Mouse (Mus musculus) heart, adult 2 months (tissue): ENCODE data around the gene Xcr1. TPM values are rescaled to one million over a fixed set of nuclear protein-coding genes. Genes with fewer than 3 reads are reported as not detected.
A peak's percentile ranks its signal among the peaks of the same experiment; 100 is the strongest.

ENCODE experiments used
- DNase-seq, 2 experiments: peaks; one replicate each; pipeline ENCODE4 v3.0.0; 2021
- H3K27ac ChIP-seq: fragments of 200-600 bp; 2 replicates; pipeline ENCODE4 v1.8.1; 2022
- H3K27me3 ChIP-seq: fragments of 200-500 bp; 2 replicates; pipeline ENCODE4 v1.6.1; 2012; ENCODE audit warnings: mild to moderate bottlenecking, low read length, inconsistent platforms, mixed read lengths; ENCODE audit not compliant: control insufficient read depth, insufficient read depth
- H3K36me3 ChIP-seq: fragments of 200-500 bp; 2 replicates; pipeline ENCODE4 v1.6.1; 2012; ENCODE audit warnings: low read length, inconsistent platforms; ENCODE audit not compliant: control insufficient read depth, insufficient read depth
- H3K4me1 ChIP-seq: fragments of 200-500 bp; 2 replicates; pipeline ENCODE4 v1.6.1; 2011; ENCODE audit warnings: low read length; ENCODE audit not compliant: control insufficient read depth, insufficient read depth
- H3K4me3 ChIP-seq: fragments of 200-600 bp; 2 replicates; pipeline ENCODE4 v1.8.1; 2022
- H3K79me2 ChIP-seq: fragments of 200-500 bp; replicated peaks from 2 replicates; pipeline ENCODE4 v1.6.1; 2012; ENCODE audit warnings: mild to moderate bottlenecking, inconsistent platforms, low read length, moderate library complexity, mixed read lengths; ENCODE audit not compliant: control insufficient read depth, insufficient read depth
- H3K9ac ChIP-seq: fragments of 200-500 bp; 2 replicates; pipeline ENCODE4 v1.6.1; 2012; ENCODE audit warnings: low read depth, mild to moderate bottlenecking, control low read depth, inconsistent platforms, low read length, mixed read lengths
- CTCF ChIP-seq: fragments of 200-600 bp; IDR thresholded peaks from 2 replicates; pipeline ENCODE4 v1.8.1; 2022; ENCODE audit warnings: antibody characterized with exemption, mild to moderate bottlenecking, moderate library complexity
- EP300 ChIP-seq: fragments of 200-500 bp; IDR thresholded peaks from 2 replicates; pipeline ENCODE4 v1.6.1; 2011; ENCODE audit warnings: low read depth, low read length, control low read depth; ENCODE audit not compliant: insufficient read depth
- POLR2A ChIP-seq: fragments of 200-500 bp; IDR thresholded peaks from 2 replicates; pipeline ENCODE4 v1.6.1; 2011; ENCODE audit warnings: mild to moderate bottlenecking, low read depth, low read length, control low read depth; ENCODE audit not compliant: insufficient read depth
- WGBS: fragments of 180-500 bp; shearing (Covaris S2); methylation state at CpG from one replicate; pipeline ENCODE4 v1.1.7; 2018; 5-methylcytosine and 5-hydroxymethylcytosine counted together
- intact Hi-C: fragments of 180-260 bp; cut with DNase I; formaldehyde crosslinking; loops from one replicate; pipeline ENCODE4 v1.15.1; 2025
- polyA plus RNA-seq: library from polyadenylated mRNA; depleted of rRNA; stranded (reverse); fragments of >200 nt; gene quantifications from 2 replicates; pipeline ENCODE4 v1.2.3, GENCODE M21; 2012; rRNA removed
- total RNA-seq, 2 experiments: library from RNA; stranded (reverse); gene quantifications; 2 replicates each; pipeline ENCODE4 v1.2.3; 2021

Gene Xcr1
- total and polyA plus RNA-seq, 3 experiments, result 0.14 TPM; not detected in 2

DNA sequence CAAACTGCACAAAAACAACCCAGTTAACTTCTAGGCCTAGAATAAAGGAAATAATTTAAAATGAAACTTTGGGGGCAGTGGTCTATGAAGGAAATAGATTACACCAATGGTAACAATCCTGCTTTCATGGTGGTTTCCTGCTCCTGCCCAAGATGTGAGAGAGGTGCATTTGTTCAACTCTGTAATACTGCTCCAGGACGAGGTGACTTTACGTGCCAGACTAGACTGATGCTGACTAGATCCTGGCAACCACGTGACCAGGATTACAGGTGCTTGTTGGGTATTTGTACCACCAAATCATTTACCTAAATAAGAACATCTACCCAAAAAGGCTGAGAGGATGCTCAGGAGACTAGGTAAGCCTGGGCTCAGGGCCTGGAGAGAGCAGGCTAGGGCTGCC lies 50.0 kb downstream of the Xcr1 start:
- 90% methylated on average over 3 of the region's 3 CpGs for WGBS
- Histone ChIP-seq H3K79me2 (no peaks in the 10 kb centered on the region), H3K9ac (no peak overlapping the region), H3K27me3 (no peaks in the 10 kb centered on the region), H3K36me3 (peaks cover 47% of the 10 kb centered on the region), H3K4me3 (no peak overlapping the region), H3K4me1 (peaks cover 14% of the 10 kb centered on the region), H3K27ac (no peak overlapping the region)
- intact Hi-C loops, result no loop called here
- no peak for DNase-seq
- TF ChIP-seq CTCF, result no peak

DNA sequence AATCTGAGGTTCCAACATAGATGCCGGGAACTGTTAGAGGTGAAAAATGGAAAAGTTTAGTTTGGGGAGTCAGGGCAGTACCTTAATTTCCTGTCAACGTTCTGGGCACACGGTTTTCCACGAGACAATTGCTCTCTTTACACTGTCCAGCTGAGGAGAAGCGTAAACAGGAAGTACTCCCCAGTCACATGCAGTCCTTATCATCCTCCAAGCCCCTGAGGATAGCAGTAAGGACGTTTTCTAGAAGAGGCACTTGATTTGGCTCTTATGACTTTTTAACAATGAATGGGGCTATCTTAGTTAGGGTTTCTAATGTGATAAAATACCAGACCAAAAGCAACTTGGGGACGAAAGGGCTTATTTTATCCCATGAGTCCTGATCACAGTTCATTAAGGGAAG lies 53.2 kb downstream of the Xcr1 start:
- Histone ChIP-seq H3K4me1 (peaks cover 8% of the 10 kb centered on the region), H3K9ac (no peak overlapping the region), H3K27ac (peak overlapping the region; percentile 39), H3K4me3 (no peak overlapping the region), H3K79me2 (no peaks in the 10 kb centered on the region), H3K36me3 (peaks cover 36% of the 10 kb centered on the region), H3K27me3 (no peaks in the 10 kb centered on the region)
- no peak for TF ChIP-seq EP300
- no peak for TF ChIP-seq CTCF
- no peak for TF ChIP-seq POLR2A
- intact Hi-C loops, result no loop called here
- WGBS, result 24% methylated on average over 7 of the region's 7 CpGs
- DNase-seq, result no peak

DNA sequence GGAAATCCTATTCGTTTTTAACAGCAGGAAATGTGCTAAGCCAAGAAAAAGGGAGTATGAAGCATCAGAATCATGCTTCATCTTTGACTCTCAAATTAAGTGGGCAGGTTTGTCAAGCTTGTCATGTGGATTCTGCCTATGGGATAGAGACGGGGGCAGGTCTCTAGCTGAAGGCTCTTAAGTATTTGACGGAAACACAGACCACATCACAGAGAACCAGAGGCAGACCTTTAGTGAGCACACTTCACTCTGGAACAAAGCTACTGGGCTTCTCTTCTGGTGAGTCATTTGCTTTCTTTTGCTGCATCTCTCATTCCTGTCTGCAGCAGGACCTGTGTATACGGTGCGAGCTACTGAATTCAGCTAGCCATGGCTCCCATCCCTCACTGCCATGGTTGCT lies 55.6 kb downstream of the Xcr1 start, which contains the start of gene Cxcr6:
TSS of gene Cxcr6 (plus strand) at position 209 of the 400 bp plus-strand sequence.
- TF ChIP-seq CTCF (no peak), POLR2A (no peak), EP300 (no peak)
- H3K27me3 ChIP-seq, result no peaks in the 10 kb centered on the region
- no peak for DNase-seq
- H3K9ac ChIP-seq, result no peak within 1 kb of the TSS
- WGBS, result 84% methylated on average over 5 of the region's 5 CpGs
- H3K79me2 ChIP-seq, result no peaks in the 10 kb centered on the region
- peaks cover 45% of the 10 kb centered on the region for H3K36me3 ChIP-seq
- no peak within 1 kb of the TSS for H3K27ac ChIP-seq
- peaks cover 13% of the 10 kb centered on the region for H3K4me1 ChIP-seq
- intact Hi-C loops, result no loop called here
- H3K4me3 ChIP-seq, result no peak within 1 kb of the TSS

DNA sequence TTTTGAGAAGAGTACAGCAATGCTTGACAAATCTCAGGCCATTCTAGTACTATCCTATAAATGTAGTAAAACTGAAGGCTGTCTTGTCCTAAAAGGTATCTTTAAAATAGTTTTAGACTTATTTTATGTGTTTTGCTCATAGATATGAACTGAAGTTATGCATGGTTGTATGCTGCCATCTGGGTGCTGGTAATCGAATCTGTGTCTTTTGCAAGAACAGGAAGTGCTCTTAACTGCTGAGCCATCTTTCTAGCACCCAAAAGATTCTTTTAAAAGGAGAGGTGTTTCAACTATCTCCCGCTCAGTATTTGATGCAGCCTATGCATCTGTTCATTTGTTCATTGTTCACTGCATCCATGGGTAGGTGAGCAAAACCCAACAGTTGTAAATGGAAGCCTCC lies 56.6 kb downstream of the Xcr1 start:
- no peak overlapping the region for H3K27ac ChIP-seq
- intact Hi-C loops, result no loop called here
- no peak overlapping the region for H3K4me3 ChIP-seq
- H3K4me1 ChIP-seq, result peaks cover 13% of the 10 kb centered on the region
- no peak for DNase-seq
- H3K27me3 ChIP-seq, result no peaks in the 10 kb centered on the region
- no peak for TF ChIP-seq EP300
- TF ChIP-seq CTCF, result no peak
- no peak for TF ChIP-seq POLR2A
- H3K36me3 ChIP-seq, result peaks cover 41% of the 10 kb centered on the region
- H3K9ac ChIP-seq, result no peak overlapping the region
- 84% methylated on average over 2 of the region's 2 CpGs for WGBS
- no peaks in the 10 kb centered on the region for H3K79me2 ChIP-seq

DNA sequence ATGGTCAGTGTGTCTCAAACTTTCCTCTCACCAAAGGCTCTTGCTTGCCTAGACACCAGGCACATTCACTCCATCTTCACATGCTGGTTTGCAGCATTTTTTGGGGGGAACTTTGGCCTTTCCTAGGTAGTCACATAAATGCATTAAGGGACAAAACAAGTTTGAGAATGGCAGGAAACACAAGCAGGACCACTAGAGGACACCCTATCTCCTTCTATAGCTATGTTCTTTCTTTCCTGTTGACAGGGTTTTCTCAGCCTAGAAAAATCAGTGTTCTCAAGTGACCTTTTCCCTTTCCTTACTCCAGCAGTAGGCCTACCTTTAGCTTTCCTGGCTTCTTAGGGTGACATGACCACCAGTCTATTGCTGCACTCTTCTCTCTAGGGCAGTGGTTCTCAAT lies 58.9 kb downstream of the Xcr1 start:
- DNase-seq, result no peak
- no peaks in the 10 kb centered on the region for H3K27me3 ChIP-seq
- H3K9ac ChIP-seq, result no peak overlapping the region
- intact Hi-C loops, result no loop called here
- H3K27ac ChIP-seq, result no peak overlapping the region
- TF ChIP-seq EP300 (no peak), CTCF (no peak), POLR2A (no peak)
- peaks cover 33% of the 10 kb centered on the region for H3K36me3 ChIP-seq
- no peak overlapping the region for H3K4me3 ChIP-seq
- no peaks in the 10 kb centered on the region for H3K79me2 ChIP-seq
- H3K4me1 ChIP-seq, result peaks cover 7% of the 10 kb centered on the region

DNA sequence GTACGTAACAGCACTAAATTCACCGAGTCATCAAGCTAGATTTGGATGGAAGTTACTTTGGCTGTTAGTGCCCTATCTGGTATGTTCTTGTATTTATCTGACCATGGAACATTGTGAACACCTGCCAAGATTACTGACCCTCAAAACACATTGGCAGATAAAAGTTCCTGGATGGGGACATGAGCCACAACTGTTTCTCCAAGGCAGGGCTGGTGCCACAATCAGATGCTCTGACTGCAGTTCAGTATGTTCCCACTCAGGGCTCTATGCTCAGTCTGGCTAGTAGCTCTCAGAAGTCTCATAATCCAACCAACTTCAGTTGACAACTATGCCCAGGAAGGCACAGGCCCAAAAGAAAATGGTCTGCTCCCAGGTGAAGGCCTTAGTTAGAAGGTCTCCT lies 59.4 kb downstream of the Xcr1 start:
- Histone ChIP-seq H3K9ac (no peak overlapping the region), H3K4me1 (peaks cover 7% of the 10 kb centered on the region), H3K27me3 (no peaks in the 10 kb centered on the region), H3K36me3 (peaks cover 33% of the 10 kb centered on the region), H3K4me3 (no peak overlapping the region), H3K79me2 (no peaks in the 10 kb centered on the region), H3K27ac (no peak overlapping the region)
- intact Hi-C loops, result no loop called here
- WGBS, result 69% methylated on average over 2 of the region's 2 CpGs
- DNase-seq, result no peak
- TF ChIP-seq CTCF (no peak), EP300 (0 out of 2 replicates have a peak, but pooled peaks have one; percentile 21)

Other genes with a start within 250 kb of the Xcr1 start
- gene Slc6a20b, start 229.5 kb downstream of the Xcr1 start, total RNA-seq, result not detected
- 0.02 TPM in 1 of 2 replicates, not detected in the other for gene Slc6a20b, start 229.5 kb downstream of the Xcr1 start, polyA plus RNA-seq
- under 1 TPM in 1 of 2 experiments, not detected in 1; 0.07 TPM for gene Ccr9, start 183.6 kb downstream of the Xcr1 start, total RNA-seq
- 0.20 and 0.21 TPM in 2 replicates for gene Ccr9, start 183.6 kb downstream of the Xcr1 start, polyA plus RNA-seq
- not detected for gene Slc6a20a, start 183.1 kb downstream of the Xcr1 start, total RNA-seq
- 0.31 TPM in 1 of 2 replicates, not detected in the other for gene Slc6a20a, start 183.1 kb downstream of the Xcr1 start, polyA plus RNA-seq
- gene Lztfl1, start 144.3 kb downstream of the Xcr1 start, total RNA-seq, result 10 to 100 TPM; 38.7 to 39.9 TPM
- gene Lztfl1, start 144.3 kb downstream of the Xcr1 start, polyA plus RNA-seq, result 5.6 and 12.5 TPM in 2 replicates
- gene Cxcr6, start 55.6 kb downstream of the Xcr1 start, total RNA-seq, result under 1 TPM in 1 of 2 experiments, not detected in 1; 0.16 TPM
- 0.15 and 0.37 TPM in 2 replicates for gene Cxcr6, start 55.6 kb downstream of the Xcr1 start, polyA plus RNA-seq
- 100 to 1,000 TPM; 251 to 262 TPM for gene Fyco1, start 10.1 kb downstream of the Xcr1 start, total RNA-seq
- gene Fyco1, start 10.1 kb downstream of the Xcr1 start, polyA plus RNA-seq, result 55.5 and 101 TPM in 2 replicates
- gene Ccr1, start 106.7 kb upstream of the Xcr1 start, total RNA-seq, result under 1 TPM; 0.48 to 0.89 TPM
- 0.96 and 1.8 TPM in 2 replicates for gene Ccr1, start 106.7 kb upstream of the Xcr1 start, polyA plus RNA-seq
- not detected for gene Ccr1l1, start 116.4 kb upstream of the Xcr1 start, total RNA-seq
- not detected in 2 replicates for gene Ccr1l1, start 116.4 kb upstream of the Xcr1 start, polyA plus RNA-seq
- gene Ccr3, start 159.9 kb upstream of the Xcr1 start, total RNA-seq, result not detected
- 0.20 TPM in 1 of 2 replicates, not detected in the other for gene Ccr3, start 159.9 kb upstream of the Xcr1 start, polyA plus RNA-seq
- gene Ccr2, start 239.9 kb upstream of the Xcr1 start, total RNA-seq, result under 1 TPM; 0.27 to 0.97 TPM
- 1.7 TPM in 2 replicates for gene Ccr2, start 239.9 kb upstream of the Xcr1 start, polyA plus RNA-seq